Mouse (Mus musculus): ENCODE measurements around the gene Tmem186. TPM values are rescaled to one million over a fixed set of nuclear protein-coding genes. Genes with fewer than 3 reads are reported as not detected.

Tmem186 gene
- total RNA-seq (2021): 10 to 100 TPM; 11.2 to 12.6 TPM
- long read RNA-seq, experiment 1, transcript Tmem186-201 (2 exons, 3,391 nt): major isoform, 17 of 24 reads
- long read RNA-seq, experiment 1, partial matches to known transcripts: 0 of 24 reads
- long read RNA-seq, experiment 1, other reads (novel, unspliced or antisense): 7 of 24 reads
- long read RNA-seq, experiment 2, transcript Tmem186-201 (2 exons, 3,391 nt): major isoform, 12 of 27 reads
- long read RNA-seq, experiment 2, partial matches to known transcripts: 0 of 27 reads
- long read RNA-seq, experiment 2, other reads (novel, unspliced or antisense): 15 of 27 reads

- peak; percentile 85 to 94 for DNase-seq (ENCODE audit: low spot score in 2 of 2)
- intact Hi-C loops (cut with DNase I): no loop called here
Measured at GRCm38 (mm10) chr16:8637217-8638051, at the start of gene Tmem186, which contains the start of gene Pmm2. TSS of gene Tmem186 (minus strand) at chr16:8637712. TSS of gene Pmm2 (plus strand) at chr16:8637674.

- intact Hi-C loops (cut with DNase I): loop anchor here (5.0 kb wide), 2 partner anchors 80 to 180 kb away; no protein-coding TSS in a partner anchor
- no peak for DNase-seq (ENCODE audit: low spot score in 2 of 2)
Measured at GRCm38 (mm10) chr16:8686871-8687535, 49.5 kb upstream of the Tmem186 start.

GRCm38 (mm10) chr16:8686121-8686870 is 48.8 kb upstream of the Tmem186 start:
- intact Hi-C loops (cut with DNase I): loop anchor here (5.0 kb wide), 2 partner anchors 81 to 181 kb away; no protein-coding TSS in a partner anchor
- DNase-seq (ENCODE audit: low spot score in 2 of 2): peak; percentile 85 to 91

GRCm38 (mm10) chr16:8685087-8685486 is 47.6 kb upstream of the Tmem186 start:
- intact Hi-C loops (cut with DNase I): loop anchor here (5.0 kb wide), 2 partner anchors 82 to 182 kb away; no protein-coding TSS in a partner anchor
- no peak for DNase-seq (ENCODE audit: low spot score in 2 of 2)

GRCm38 (mm10) chr16:8680470-8680869 is 43.0 kb upstream of the Tmem186 start, which contains the start of gene Gm5767:
TSS of gene Gm5767 (plus strand) at chr16:8680770.
- intact Hi-C loops (cut with DNase I): no loop called here

GRCm38 (mm10) chr16:8679780-8680179 is 42.3 kb upstream of the Tmem186 start:
- DNase-seq (ENCODE audit: low spot score in 2 of 2): no peak
- intact Hi-C loops (cut with DNase I): no loop called here

More at GRCm38 (mm10) chr16:8680470-8680869, 43.0 kb upstream of the Tmem186 start, which contains the start of gene Gm5767:
- DNase-seq (ENCODE audit: low spot score in 2 of 2): no peak

GRCm38 (mm10) chr16:8678676-8679075 is 41.2 kb upstream of the Tmem186 start:
- no peak for DNase-seq (ENCODE audit: low spot score in 2 of 2)

GRCm38 (mm10) chr16:8678035-8678434 is 40.5 kb upstream of the Tmem186 start:
- DNase-seq (ENCODE audit: low spot score in 2 of 2): no peak
- intact Hi-C loops (cut with DNase I): no loop called here

More at GRCm38 (mm10) chr16:8678676-8679075, 41.2 kb upstream of the Tmem186 start:
- intact Hi-C loops (cut with DNase I): no loop called here

- peak; percentile 34 to 51 for DNase-seq (ENCODE audit: low spot score in 2 of 2)
Measured at GRCm38 (mm10) chr16:8676800-8677199, 39.3 kb upstream of the Tmem186 start.

GRCm38 (mm10) chr16:8676228-8676627 is 38.7 kb upstream of the Tmem186 start:
- intact Hi-C loops (cut with DNase I): loop anchor here (1.0 to 2.0 kb wide), 2 partner anchors 182 to 269 kb away; no protein-coding TSS in a partner anchor
- no peak for DNase-seq (ENCODE audit: low spot score in 2 of 2)

More at GRCm38 (mm10) chr16:8676800-8677199, 39.3 kb upstream of the Tmem186 start:
- intact Hi-C loops (cut with DNase I): loop anchor here (1.0 to 2.0 kb wide), 2 partner anchors 182 to 270 kb away; no protein-coding TSS in a partner anchor

- no peak for DNase-seq (ENCODE audit: low spot score in 2 of 2)
- intact Hi-C loops (cut with DNase I): no loop called here
Measured at GRCm38 (mm10) chr16:8675559-8675958, 38.0 kb upstream of the Tmem186 start.

- intact Hi-C loops (cut with DNase I): no loop called here
- peak in 1 of 2 experiments; percentile 45 for DNase-seq (ENCODE audit: low spot score in 2 of 2)
Measured at GRCm38 (mm10) chr16:8674165-8674564, 36.7 kb upstream of the Tmem186 start.

GRCm38 (mm10) chr16:8673343-8673742 is 35.8 kb upstream of the Tmem186 start:
- intact Hi-C loops (cut with DNase I): no loop called here
- DNase-seq (ENCODE audit: low spot score in 2 of 2): no peak

- DNase-seq (ENCODE audit: low spot score in 2 of 2): no peak
- intact Hi-C loops (cut with DNase I): no loop called here
Measured at GRCm38 (mm10) chr16:8672811-8673210, 35.3 kb upstream of the Tmem186 start.

GRCm38 (mm10) chr16:8672350-8672687 is 34.8 kb upstream of the Tmem186 start:
- no peak for DNase-seq (ENCODE audit: low spot score in 2 of 2)
- intact Hi-C loops (cut with DNase I): no loop called here

- peak; percentile 78 to 84 for DNase-seq (ENCODE audit: low spot score in 2 of 2)
- intact Hi-C loops (cut with DNase I): no loop called here
Measured at GRCm38 (mm10) chr16:8671551-8672349, 34.2 kb upstream of the Tmem186 start, which contains the start of gene Carhsp1. TSS of gene Carhsp1 (minus strand) at chr16:8672155.

GRCm38 (mm10) chr16:8670041-8671035 is 32.8 kb upstream of the Tmem186 start:
- no peak for DNase-seq (ENCODE audit: low spot score in 2 of 2)
- intact Hi-C loops (cut with DNase I): no loop called here

All from left cerebral cortex, postnatal 14 days (tissue).